Comparison of ENCODE assay signal across 13 mouse cellular contexts in the genomic region with DNA sequence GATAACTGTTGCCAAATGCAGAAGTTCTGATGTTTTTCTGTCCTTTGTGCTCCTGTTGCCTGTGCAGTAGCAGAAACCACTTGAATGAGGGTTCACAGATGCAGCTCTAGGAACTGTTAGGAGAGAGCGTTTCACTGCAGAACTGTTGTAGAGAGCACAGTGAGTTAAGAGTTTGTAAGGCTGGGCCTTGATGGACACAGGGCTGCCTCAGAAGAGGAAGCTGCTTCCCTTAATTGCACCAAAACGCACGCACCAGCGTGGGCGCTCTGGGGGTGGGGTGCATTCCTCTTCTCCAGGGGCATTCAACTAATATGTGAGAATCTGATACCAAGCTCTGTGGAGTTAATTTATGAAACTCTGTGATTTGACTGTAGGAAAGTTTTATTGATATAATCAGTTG. TPM values are rescaled to one million over a fixed set of nuclear protein-coding genes. Genes with fewer than 3 reads are reported as not detected.
A peak's percentile ranks its signal among the peaks of the same experiment; 100 is the strongest.
DNase-seq lines count a peak whose midpoint lies in the region; ATAC-seq and TF ChIP-seq lines count a peak whose summit lies in the region.
"Had no signal": no experiment of that assay in that cellular context is flagged by ENCODE, and none has a peak within 500 bp of the region (broad histone marks: within the 10 kb centered on the region; RNA-seq: fewer than 3 reads in every experiment).

No protein-coding gene starts in this region.

- H3K9ac ChIP-seq in heart, embryonic 13.5 days = peak overlapping the region; percentile 48; the same call in 1 of the 2 replicates
- peak overlapping the region; percentile 50 for H3K9ac ChIP-seq in liver, postnatal 0 days (replicated peaks)
- H3K9ac ChIP-seq: midbrain, embryonic 12.5 days had no signal

- DNase-seq in heart, postnatal 25 days (ENCODE audit: low spot score) = no peak
- peak; percentile 14 for DNase-seq in G1E (ENCODE audit: low spot score)
- DNase-seq in liver, postnatal 0 days = no peak
- DNase-seq in urinary bladder, adult 18-20 months (ENCODE audit: low spot score in 2 of 2) = no peak
- no peak for DNase-seq in adrenal gland, postnatal 36 days
- DNase-seq in left cerebral cortex, postnatal 25 days (ENCODE audit: low spot score in 2 of 2) = no peak
- DNase-seq: cerebellum, postnatal 14 days; gastrocnemius, adult 2 months had no signal

- H3K9me3 ChIP-seq in heart, embryonic 13.5 days = no peaks in the 10 kb centered on the region
- H3K9me3 ChIP-seq in G1E (replicated peaks) = 0 out of 2 replicates have a peak, but pooled peaks cover 6% of the 10 kb centered on the region
- H3K9me3 ChIP-seq in liver, postnatal 0 days (ENCODE audit: low read length) = no peaks in the 10 kb centered on the region

- no peak for TF ChIP-seq CTCF in G1E (IDR thresholded peaks at IDR 0.05; ENCODE audit: low read depth, low read length)
- TF ChIP-seq CTCF in liver, postnatal 0 days (IDR thresholded peaks at IDR 0.05; ENCODE audit: low read depth) = no peak

- H3K27ac ChIP-seq in heart, embryonic 13.5 days (replicated peaks) = peak overlapping the region; percentile 15; the same call in 1 of the 2 replicates
- peak overlapping the region; percentile 74 for H3K27ac ChIP-seq in liver, postnatal 0 days (ENCODE audit: low read depth)
- H3K27ac ChIP-seq: layer of hippocampus, adult 2 months; midbrain, embryonic 12.5 days had no signal

- no peak overlapping the region for H3K4me3 ChIP-seq in heart, embryonic 13.5 days
- H3K4me3 ChIP-seq in G1E (ENCODE audit: low read depth, low read length) = no peak overlapping the region; the same call in 1 of the 2 replicates
- no peak overlapping the region for H3K4me3 ChIP-seq in liver, postnatal 0 days (ENCODE audit: low read depth, low read length)
- H3K4me3 ChIP-seq: gastrocnemius, adult 2 months; layer of hippocampus, adult 2 months; midbrain, embryonic 12.5 days had no signal

- no peak for ATAC-seq in heart, embryonic 13.5 days (ENCODE audit: extremely low read depth, insufficient number of reproducible peaks, low FRiP score, low TSS enrichment)
- no peak for ATAC-seq in G1E (ENCODE audit: extremely low read depth, insufficient number of reproducible peaks, low FRiP score, poor library complexity, severe bottlenecking)
- peak; percentile 52 to 55; a peak in 2 of 4 replicates for ATAC-seq in hematopoietic stem cell, adult 5-6 weeks (replicated peaks in 1 of 2; ENCODE audit: insufficient read depth in 1 of 2, low FRiP score in 2 of 2, low TSS enrichment in 1 of 2, low read depth in 1 of 2, poor library complexity in 2 of 2, severe bottlenecking in 2 of 2)
- ATAC-seq in liver, postnatal 0 days = no peak
- ATAC-seq: inflammation-experienced regulatory T-cells, adult 6 months had no signal

- H3K27me3 ChIP-seq in heart, embryonic 13.5 days (replicated peaks) = no peaks in the 10 kb centered on the region
- H3K27me3 ChIP-seq in G1E (ENCODE audit: insufficient read depth, low read length) = no peaks in the 10 kb centered on the region
- H3K27me3 ChIP-seq in liver, postnatal 0 days (ENCODE audit: insufficient read depth, low read length) = no peaks in the 10 kb centered on the region
- H3K27me3 ChIP-seq: midbrain, embryonic 12.5 days had no signal

- no peak overlapping the region for H3K4me2 ChIP-seq in heart, embryonic 13.5 days
- H3K4me2 ChIP-seq in liver, postnatal 0 days (ENCODE audit: low read depth, low read length) = 0 out of 2 replicates have a peak overlapping the region, but pooled peaks have one; percentile 54
- H3K4me2 ChIP-seq: midbrain, embryonic 12.5 days had no signal

- H3K36me3 ChIP-seq in heart, embryonic 13.5 days = peaks cover 3% of the 10 kb centered on the region; the same call in 1 of the 2 replicates
- peaks cover 45% of the 10 kb centered on the region for H3K36me3 ChIP-seq in G1E (replicated peaks)
- peaks cover 5% of the 10 kb centered on the region; the same call in 1 of the 2 replicates for H3K36me3 ChIP-seq in liver, postnatal 0 days (replicated peaks; ENCODE audit: insufficient read depth, low read length)
- H3K36me3 ChIP-seq: midbrain, embryonic 12.5 days had no signal

- 68% methylated on average over 5 of the region's 5 CpGs for WGBS in heart, embryonic 13.5 days
- 39% methylated on average over 5 of the region's 5 CpGs for WGBS in liver, postnatal 0 days (ENCODE audit: insufficient replicate concordance)

- intact Hi-C loops in heart, postnatal 25 days (cut with DNase I) = no loop called here
- intact Hi-C loops in left cerebral cortex, postnatal 25 days (cut with DNase I) = no loop called here

- no peak for TF ChIP-seq EP300 in liver, postnatal 0 days (IDR thresholded peaks at IDR 0.05; ENCODE audit: low read depth)

- peaks cover 46% of the 10 kb centered on the region for H3K4me1 ChIP-seq in heart, embryonic 13.5 days
- H3K4me1 ChIP-seq in G1E (ENCODE audit: insufficient read depth, low read depth, low read length) = peaks cover 90% of the 10 kb centered on the region
- peaks cover 70% of the 10 kb centered on the region for H3K4me1 ChIP-seq in liver, postnatal 0 days (ENCODE audit: insufficient read depth)

RNA-seq across cellular contexts. Expression of a gene that starts 12.0 kb away (rescaled TPM):
- 12.8 and 14.2 TPM in 2 replicates for polyA plus RNA-seq in heart, embryonic 13.5 days (2015; fragmentation: Nextera tagmentation; extraction: Ambion mirVana)
- 10 to 100 TPM in 1 of 2 experiments, 1 to 10 TPM in 1; 10.0 to 10.1 TPM for total RNA-seq in heart, postnatal 25 days (2021)
- total RNA-seq in G1E (2014; fragmentation: Nextera tagmentation) = 30.3 and 36.7 TPM in 2 replicates
- 7.6 and 8.3 TPM in 2 replicates for total RNA-seq in G1E (2017)
- polyA plus RNA-seq in G1E (2012) = 14.3 and 15.5 TPM in 2 replicates
- 10.0 and 11.3 TPM in 2 replicates for total RNA-seq in hematopoietic stem cell, adult 5-6 weeks (2017)
- 11.2 and 11.7 TPM in 2 replicates for polyA plus RNA-seq in liver, postnatal 0 days (2015; fragmentation: Nextera tagmentation; extraction: Ambion mirVana)
- total RNA-seq in adrenal gland, postnatal 36 days (2021) = 10 to 100 TPM; 20.4 to 21.6 TPM
- 10 to 100 TPM; 31.4 to 32.3 TPM for total RNA-seq in left cerebral cortex, postnatal 25 days (2021)

RNA-seq across cellular contexts. Expression of a gene that starts 20.1 kb away (rescaled TPM):
- polyA plus RNA-seq in heart, embryonic 13.5 days (2015; fragmentation: Nextera tagmentation; extraction: Ambion mirVana) = 31.3 and 33.8 TPM in 2 replicates
- total RNA-seq in heart, postnatal 25 days (2021) = 10 to 100 TPM; 85.1 to 96.1 TPM
- total RNA-seq in G1E (2014; fragmentation: Nextera tagmentation) (54.3 and 64.5 TPM in 2 replicates), G1E (2017) (36.7 and 37.2 TPM in 2 replicates)
- 150 and 161 TPM in 2 replicates for polyA plus RNA-seq in G1E (2012)
- total RNA-seq in hematopoietic stem cell, adult 5-6 weeks (2017) = 51.7 and 59.0 TPM in 2 replicates
- 16.8 and 17.7 TPM in 2 replicates for polyA plus RNA-seq in liver, postnatal 0 days (2015; fragmentation: Nextera tagmentation; extraction: Ambion mirVana)
- 100 to 1,000 TPM; 110 to 123 TPM for total RNA-seq in adrenal gland, postnatal 36 days (2021)
- total RNA-seq in left cerebral cortex, postnatal 25 days (2021) = 10 to 100 TPM; 41.7 to 49.2 TPM

RNA-seq across cellular contexts. Expression of a gene that starts 54.1 kb away (rescaled TPM):
- 2.3 and 3.0 TPM in 2 replicates for polyA plus RNA-seq in heart, embryonic 13.5 days (2015; fragmentation: Nextera tagmentation; extraction: Ambion mirVana)
- total RNA-seq in heart, postnatal 25 days (2021) = under 1 TPM; 0.45 to 0.60 TPM
- total RNA-seq in G1E (2014; fragmentation: Nextera tagmentation) (1.0 and 2.0 TPM in 2 replicates), G1E (2017) (0.93 and 1.6 TPM in 2 replicates)
- 0.56 and 0.87 TPM in 2 replicates for polyA plus RNA-seq in G1E (2012)
- total RNA-seq in hematopoietic stem cell, adult 5-6 weeks (2017) = 0.81 and 3.5 TPM in 2 replicates
- 0.43 and 0.79 TPM in 2 replicates for polyA plus RNA-seq in liver, postnatal 0 days (2015; fragmentation: Nextera tagmentation; extraction: Ambion mirVana)
- 1 to 10 TPM in 1 of 2 experiments, under 1 TPM in 1; 0.96 to 1.2 TPM for total RNA-seq in adrenal gland, postnatal 36 days (2021)
- total RNA-seq in left cerebral cortex, postnatal 25 days (2021) = 1 to 10 TPM; 2.5 to 3.2 TPM
- total RNA-seq: gastrocnemius, adult 2 months had no signal

Comparison
In these comparisons a context has a peak if more than half of its experiments do, and no peak if none do; other contexts are left out.
1. ATAC-seq: peak in hematopoietic stem cell, adult 5-6 weeks (2 of 2); none in heart, embryonic 13.5 days (single experiment), G1E (single experiment) and liver, postnatal 0 days (single experiment).